Mouse (Mus musculus) heart, embryonic 16.5 days (tissue): ENCODE results near the gene Eif4b. TPM values are rescaled to one million over a fixed set of nuclear protein-coding genes. Genes with fewer than 3 reads are reported as not detected.

ENCODE experiments used
- ATAC-seq: fragments of 200-750 bp; cut with Nextera tagmentation; replicated peaks from 2 replicates; pipeline ENCODE4 v1.8.0; 2017; ENCODE audit warnings: moderate number of reproducible peaks; ENCODE audit not compliant: insufficient read depth, low FRiP score; ENCODE audit errors: extremely low read depth
- H3K27ac ChIP-seq: fragments of 300-500 bp; sonication (generic); 2 replicates; pipeline ENCODE4 v1.5.1; 2014; ENCODE audit warnings: mild to moderate bottlenecking, low read length, control low read depth, moderate library complexity
- H3K27me3 ChIP-seq: fragments of 300-500 bp; sonication (generic); 2 replicates; pipeline ENCODE4 v1.6.1; 2014; ENCODE audit warnings: low read length, mixed read lengths; ENCODE audit not compliant: control insufficient read depth, insufficient read depth
- H3K36me3 ChIP-seq: fragments of 300-500 bp; sonication (generic); 2 replicates; pipeline ENCODE4 v1.6.1; 2014; ENCODE audit not compliant: control insufficient read depth, insufficient read depth
- H3K4me1 ChIP-seq: fragments of 300-500 bp; sonication (generic); 2 replicates; pipeline ENCODE4 v1.6.1; 2014; ENCODE audit warnings: low read length, mixed read lengths; ENCODE audit not compliant: control insufficient read depth, insufficient read depth
- H3K4me2 ChIP-seq: fragments of 300-500 bp; sonication (generic); 2 replicates; pipeline ENCODE4 v1.6.1; 2014; ENCODE audit warnings: low read depth, mild to moderate bottlenecking, control low read depth, low read length
- H3K4me3 ChIP-seq: fragments of 300-500 bp; sonication (generic); 2 replicates; pipeline ENCODE4 v1.5.1; 2014; ENCODE audit warnings: mild to moderate bottlenecking, control low read depth, low read length
- H3K9ac ChIP-seq: fragments of 300-500 bp; sonication (generic); 2 replicates; pipeline ENCODE4 v1.6.1; 2014; ENCODE audit warnings: low read length, control low read depth
- H3K9me3 ChIP-seq: fragments of 300-500 bp; sonication (generic); replicated peaks from 2 replicates; pipeline ENCODE4 v1.6.1; 2016; ENCODE audit warnings: low read length; ENCODE audit not compliant: control insufficient read depth
- WGBS: fragments of 180-500 bp; shearing (Covaris S2); extraction: QIAGEN DNeasy Blood & Tissue Kit; methylation state at CpG from one replicate; pipeline ENCODE4 v1.1.7; 2014; 5-methylcytosine and 5-hydroxymethylcytosine counted together
- polyA plus RNA-seq: library from polyadenylated mRNA; unstranded; fragments of >200 nt; fragmentation: Nextera tagmentation; extraction: Ambion mirVana; gene quantifications from 2 replicates; pipeline ENCODE4 v1.2.1, GENCODE M21; 2015

Gene Eif4b
- polyA plus RNA-seq, 1 experiment from 2014 or later, result 75.0 TPM

GRCm38 (mm10) chr15:102110701-102111494 lies 37.3 kb downstream of the Eif4b start:
- no peaks in the 10 kb centered on the region for H3K27me3 ChIP-seq
- no peak overlapping the region for H3K9ac ChIP-seq
- no peaks in the 10 kb centered on the region for H3K9me3 ChIP-seq
- no peak overlapping the region for H3K27ac ChIP-seq
- no peak overlapping the region for H3K4me3 ChIP-seq
- peaks cover 39% of the 10 kb centered on the region for H3K36me3 ChIP-seq
- no peak for ATAC-seq
- peaks cover 32% of the 10 kb centered on the region for H3K4me1 ChIP-seq
- WGBS, result 70% methylated on average over 29 of the region's 29 CpGs
- no peak overlapping the region for H3K4me2 ChIP-seq

GRCm38 (mm10) chr15:102111495-102111829 lies 37.9 kb downstream of the Eif4b start:
- no peak for ATAC-seq
- H3K4me1 ChIP-seq, result peaks cover 28% of the 10 kb centered on the region
- no peak overlapping the region for H3K9ac ChIP-seq
- no peak overlapping the region for H3K4me2 ChIP-seq
- no peaks in the 10 kb centered on the region for H3K9me3 ChIP-seq
- H3K36me3 ChIP-seq, result peaks cover 44% of the 10 kb centered on the region
- H3K27ac ChIP-seq, result no peak overlapping the region
- WGBS, result 81% methylated on average over 11 of the region's 11 CpGs
- no peak overlapping the region for H3K4me3 ChIP-seq
- H3K27me3 ChIP-seq, result no peaks in the 10 kb centered on the region

GRCm38 (mm10) chr15:102112181-102112580 lies 38.6 kb downstream of the Eif4b start:
- Histone ChIP-seq H3K9me3 (no peaks in the 10 kb centered on the region), H3K36me3 (peaks cover 40% of the 10 kb centered on the region), H3K27ac (no peak overlapping the region), H3K4me1 (peaks cover 21% of the 10 kb centered on the region), H3K9ac (no peak overlapping the region), H3K4me3 (no peak overlapping the region), H3K27me3 (no peaks in the 10 kb centered on the region), H3K4me2 (no peak overlapping the region)
- 91% methylated on average over 6 of the region's 6 CpGs for WGBS
- no peak for ATAC-seq

GRCm38 (mm10) chr15:102112827-102113226 lies 39.3 kb downstream of the Eif4b start:
- 72% methylated on average over 8 of the region's 8 CpGs for WGBS
- no peak overlapping the region for H3K4me2 ChIP-seq
- ATAC-seq, result no peak
- peaks cover 16% of the 10 kb centered on the region for H3K4me1 ChIP-seq
- H3K27me3 ChIP-seq, result no peaks in the 10 kb centered on the region
- no peak overlapping the region for H3K9ac ChIP-seq
- H3K27ac ChIP-seq, result no peak overlapping the region
- no peaks in the 10 kb centered on the region for H3K9me3 ChIP-seq
- H3K36me3 ChIP-seq, result peaks cover 40% of the 10 kb centered on the region
- H3K4me3 ChIP-seq, result no peak overlapping the region

GRCm38 (mm10) chr15:102113674-102114073 lies 40.1 kb downstream of the Eif4b start:
- no peak for ATAC-seq
- H3K9me3 ChIP-seq, result no peaks in the 10 kb centered on the region
- 87% methylated on average over 4 of the region's 4 CpGs for WGBS

GRCm38 (mm10) chr15:102114651-102115260 lies 41.2 kb downstream of the Eif4b start:
- H3K36me3 ChIP-seq, result peaks cover 35% of the 10 kb centered on the region
- no peak overlapping the region for H3K4me2 ChIP-seq
- 83% methylated on average over 7 of the region's 7 CpGs for WGBS
- H3K9me3 ChIP-seq, result no peaks in the 10 kb centered on the region
- peaks cover 2% of the 10 kb centered on the region; the same call in 1 of the 2 replicates for H3K4me1 ChIP-seq
- H3K9ac ChIP-seq, result no peak overlapping the region
- no peak overlapping the region for H3K27ac ChIP-seq
- H3K4me3 ChIP-seq, result no peak overlapping the region
- ATAC-seq, result no peak
- no peaks in the 10 kb centered on the region for H3K27me3 ChIP-seq

More at GRCm38 (mm10) chr15:102113674-102114073, 40.1 kb downstream of the Eif4b start:
- peaks cover 10% of the 10 kb centered on the region for H3K4me1 ChIP-seq
- no peak overlapping the region for H3K4me3 ChIP-seq
- no peak overlapping the region for H3K27ac ChIP-seq
- H3K36me3 ChIP-seq, result peaks cover 40% of the 10 kb centered on the region
- no peak overlapping the region for H3K9ac ChIP-seq
- no peaks in the 10 kb centered on the region for H3K27me3 ChIP-seq
- H3K4me2 ChIP-seq, result no peak overlapping the region

- Histone ChIP-seq H3K27ac (no peak overlapping the region), H3K27me3 (no peaks in the 10 kb centered on the region), H3K4me1 (peaks cover 2% of the 10 kb centered on the region; the same call in 1 of the 2 replicates), H3K4me3 (no peak overlapping the region), H3K9me3 (no peaks in the 10 kb centered on the region), H3K4me2 (no peak overlapping the region), H3K36me3 (peaks cover 28% of the 10 kb centered on the region), H3K9ac (no peak overlapping the region)
- 71% methylated on average over 9 of the region's 9 CpGs for WGBS
- ATAC-seq, result no peak
These were observed 42.2 kb downstream of the Eif4b start for GRCm38 (mm10) chr15:102115731-102116231.

- H3K9ac ChIP-seq, result no peak overlapping the region
- ATAC-seq, result no peak
- no peaks in the 10 kb centered on the region for H3K9me3 ChIP-seq
- H3K36me3 ChIP-seq, result peaks cover 22% of the 10 kb centered on the region
- H3K4me3 ChIP-seq, result no peak overlapping the region
- no peaks in the 10 kb centered on the region for H3K27me3 ChIP-seq
- H3K4me1 ChIP-seq, result peaks cover 2% of the 10 kb centered on the region; the same call in 1 of the 2 replicates
- WGBS, result 66% methylated on average over 11 of the region's 11 CpGs
- no peak overlapping the region for H3K27ac ChIP-seq
- H3K4me2 ChIP-seq, result no peak overlapping the region
These were observed 43.3 kb downstream of the Eif4b start for GRCm38 (mm10) chr15:102116753-102117415.
